Mouse (Mus musculus) E14TG2a.4 (cell line): ENCODE results near the gene Tmem104.

Experiments used
- CTCF ChIP-seq: conservative IDR thresholded peaks from 2 replicates; pipeline ENCODE4 v1.5.1; 2014; ENCODE audit warnings: low read length
- NANOG ChIP-seq: IDR thresholded peaks from 2 replicates; pipeline ENCODE4 v1.6.1; 2014; ENCODE audit warnings: borderline replicate concordance, low read length, mixed read lengths
- POU5F1 ChIP-seq: IDR thresholded peaks from 2 replicates; pipeline ENCODE4 v1.6.1; 2014; ENCODE audit warnings: low read length, borderline replicate concordance

GRCm38 (mm10) chr11:115289885-115290284, 102.6 kb downstream of the Tmem104 start:
- TF ChIP-seq CTCF = no peak
- TF ChIP-seq POU5F1 = no peak
- no peak for TF ChIP-seq NANOG
